In genomic region chr16:94401636-94402035, GRCm38 (mm10) we compare ENCODE assay signal across 12 mouse cellular contexts. TPM values are rescaled to one million over a fixed set of nuclear protein-coding genes. Genes with fewer than 3 reads are reported as not detected.
DNase-seq lines count a peak whose midpoint lies in the region.
"Had no signal": no experiment of that assay in that cellular context is flagged by ENCODE, and none has a peak within 500 bp of the region (broad histone marks: within the 10 kb centered on the region; RNA-seq: fewer than 3 reads in every experiment).

No protein-coding gene starts in this region.

- intact Hi-C loops in gastrocnemius, postnatal 14 days (cut with DNase I; ENCODE audit: low total_unique reads): no loop called here
- intact Hi-C loops in gastrocnemius, postnatal 36 days (cut with DNase I): no loop called here

- DNase-seq in adrenal gland, postnatal 14 days: peak; percentile 35
- DNase-seq in adrenal gland, postnatal 10 days: no peak
- DNase-seq in gastrocnemius, postnatal 14 days: peak; percentile 8
- no peak for DNase-seq in gastrocnemius, postnatal 36 days
- DNase-seq in retina, adult 2 months (ENCODE audit: low read depth, low spot score): peak; percentile 37
- DNase-seq in retina, embryonic 14.5 days (ENCODE audit: low spot score): no peak
- DNase-seq in yolk sac, embryonic 10.5 days (ENCODE audit: low spot score): peak; percentile 28
- no peak for DNase-seq in thymus, postnatal 25 days
- DNase-seq: forebrain, postnatal 0 days; kidney, adult 11 months; lung, postnatal 4 days; right cerebral cortex, postnatal 25 days had no signal

RNA-seq across cellular contexts. Expression of gene Pigp, which starts 30.0 kb away (rescaled TPM):
- total RNA-seq in adrenal gland, postnatal 14 days (2021): 56.7 and 60.1 TPM in 2 replicates
- total RNA-seq in adrenal gland, postnatal 10 days (2021): 10 to 100 TPM; 63.3 to 66.8 TPM
- 100 to 1,000 TPM; 118 to 127 TPM for total RNA-seq in gastrocnemius, postnatal 14 days (2021)
- total RNA-seq in gastrocnemius, postnatal 36 days (2021): 100 to 1,000 TPM; 104 to 134 TPM

RNA-seq across cellular contexts. Expression of gene Ttc3, which starts 31.2 kb away (rescaled TPM):
- total RNA-seq in adrenal gland, postnatal 14 days (2021): 89.9 and 90.5 TPM in 2 replicates
- 100 to 1,000 TPM in 1 of 2 experiments, 10 to 100 TPM in 1; 94.4 to 116 TPM for total RNA-seq in adrenal gland, postnatal 10 days (2021)
- 10 to 100 TPM; 64.0 to 71.5 TPM for total RNA-seq in gastrocnemius, postnatal 14 days (2021)
- 10 to 100 TPM; 46.6 to 55.2 TPM for total RNA-seq in gastrocnemius, postnatal 36 days (2021)

Comparison
In these comparisons a context has a peak if more than half of its experiments do, and no peak if none do; other contexts are left out.
1. DNase-seq: peak in adrenal gland, postnatal 14 days (single experiment), gastrocnemius, postnatal 14 days (single experiment), retina, adult 2 months (single experiment) and yolk sac, embryonic 10.5 days (single experiment); none in adrenal gland, postnatal 10 days (single experiment), gastrocnemius, postnatal 36 days (0 of 2), retina, embryonic 14.5 days (single experiment) and thymus, postnatal 25 days (single experiment).